Mouse (Mus musculus): Measurements from ENCODE around the gene Rab27a.

DNA sequence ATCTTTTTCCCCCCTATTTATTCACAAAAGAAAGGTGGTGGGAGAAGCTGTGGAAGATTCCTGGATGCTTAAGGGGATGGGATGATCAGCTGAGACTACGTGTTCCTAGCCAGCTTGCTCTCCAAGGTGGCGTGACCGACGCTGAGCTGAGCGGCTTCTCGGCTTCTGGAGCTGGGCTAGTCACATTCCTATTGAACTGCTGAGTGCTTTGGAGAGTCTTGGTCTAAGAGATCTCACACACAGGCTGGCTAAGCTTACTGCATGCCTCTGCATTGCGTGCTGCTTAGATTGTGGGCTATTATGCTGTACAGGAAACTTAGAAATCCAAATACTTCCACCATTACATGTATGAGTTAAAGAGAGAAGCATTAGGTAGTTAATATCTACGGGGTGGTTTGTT lies 40.6 kb upstream of the Rab27a start:
- no peak for TF ChIP-seq CTCF (IDR thresholded peaks at IDR 0.05; ENCODE audit: control insufficient read depth, insufficient read depth, insufficient read length)
- TF ChIP-seq MAX (IDR thresholded peaks at IDR 0.05) = no peak
